Mouse (Mus musculus) kidney, postnatal 0 days (tissue): ENCODE measurements around the gene Sobp. TPM values are rescaled to one million over a fixed set of nuclear protein-coding genes. Genes with fewer than 3 reads are reported as not detected.

ENCODE experiments used
- ATAC-seq: fragments of 200-750 bp; cut with Nextera tagmentation; replicated peaks from 2 replicates; pipeline ENCODE4 v1.8.0; 2017; ENCODE audit warnings: low read depth, moderate number of reproducible peaks, moderate TSS enrichment, moderate library complexity; ENCODE audit not compliant: low FRiP score
- DNase-seq: peaks from one replicate; pipeline ENCODE4 v3.0.0-alpha.2; 2016; ENCODE audit warnings: low spot score
- H3K27ac ChIP-seq: fragments of 300-500 bp; sonication (generic); 2 replicates; pipeline ENCODE4 v1.5.1; 2014; ENCODE audit warnings: mild to moderate bottlenecking
- H3K27me3 ChIP-seq: fragments of 300-500 bp; sonication (generic); 2 replicates; pipeline ENCODE4 v1.6.1; 2014; ENCODE audit warnings: low read length, mixed read lengths; ENCODE audit not compliant: insufficient read depth
- H3K36me3 ChIP-seq: fragments of 300-500 bp; sonication (generic); 2 replicates; pipeline ENCODE4 v1.6.1; 2014; ENCODE audit warnings: low read length, mixed read lengths; ENCODE audit not compliant: insufficient read depth
- H3K4me1 ChIP-seq: fragments of 300-500 bp; sonication (generic); replicated peaks from 2 replicates; pipeline ENCODE4 v1.6.1; 2014; ENCODE audit warnings: antibody characterized with exemption, low read length, mixed read lengths; ENCODE audit not compliant: insufficient read depth
- H3K4me2 ChIP-seq: fragments of 300-500 bp; sonication (generic); 2 replicates; pipeline ENCODE4 v1.6.1; 2014; ENCODE audit warnings: mild to moderate bottlenecking, low read length, moderate library complexity, mixed read lengths
- H3K4me3 ChIP-seq: fragments of 300-500 bp; sonication (generic); replicated peaks from 2 replicates; pipeline ENCODE4 v1.5.1; 2014; ENCODE audit warnings: low read depth, low read length
- H3K9ac ChIP-seq: fragments of 300-500 bp; sonication (generic); 2 replicates; pipeline ENCODE4 v1.6.1; 2014; ENCODE audit warnings: low read depth, low read length
- H3K9me3 ChIP-seq: fragments of 300-500 bp; sonication (generic); replicated peaks from 2 replicates; pipeline ENCODE4 v1.6.1; 2016; ENCODE audit warnings: low read length, inconsistent platforms, mixed read lengths
- CTCF ChIP-seq: IDR thresholded peaks from 2 replicates; pipeline ENCODE4 v1.5.1; 2016; ENCODE audit warnings: antibody characterized with exemption, low read depth, mild to moderate bottlenecking, moderate library complexity
- WGBS: fragments of 180-500 bp; shearing (Covaris S2); extraction: QIAGEN DNeasy Blood & Tissue Kit; methylation state at CpG from one replicate; pipeline ENCODE4 v1.1.7; 2014; 5-methylcytosine and 5-hydroxymethylcytosine counted together
- polyA plus RNA-seq: library from polyadenylated mRNA; unstranded; fragments of >200 nt; fragmentation: Nextera tagmentation; extraction: Ambion mirVana; gene quantifications from 2 replicates; pipeline ENCODE4 v1.2.1, GENCODE M21; 2015

The Sobp gene
- polyA plus RNA-seq, result 0.91 and 1.2 TPM in 2 replicates

DNA sequence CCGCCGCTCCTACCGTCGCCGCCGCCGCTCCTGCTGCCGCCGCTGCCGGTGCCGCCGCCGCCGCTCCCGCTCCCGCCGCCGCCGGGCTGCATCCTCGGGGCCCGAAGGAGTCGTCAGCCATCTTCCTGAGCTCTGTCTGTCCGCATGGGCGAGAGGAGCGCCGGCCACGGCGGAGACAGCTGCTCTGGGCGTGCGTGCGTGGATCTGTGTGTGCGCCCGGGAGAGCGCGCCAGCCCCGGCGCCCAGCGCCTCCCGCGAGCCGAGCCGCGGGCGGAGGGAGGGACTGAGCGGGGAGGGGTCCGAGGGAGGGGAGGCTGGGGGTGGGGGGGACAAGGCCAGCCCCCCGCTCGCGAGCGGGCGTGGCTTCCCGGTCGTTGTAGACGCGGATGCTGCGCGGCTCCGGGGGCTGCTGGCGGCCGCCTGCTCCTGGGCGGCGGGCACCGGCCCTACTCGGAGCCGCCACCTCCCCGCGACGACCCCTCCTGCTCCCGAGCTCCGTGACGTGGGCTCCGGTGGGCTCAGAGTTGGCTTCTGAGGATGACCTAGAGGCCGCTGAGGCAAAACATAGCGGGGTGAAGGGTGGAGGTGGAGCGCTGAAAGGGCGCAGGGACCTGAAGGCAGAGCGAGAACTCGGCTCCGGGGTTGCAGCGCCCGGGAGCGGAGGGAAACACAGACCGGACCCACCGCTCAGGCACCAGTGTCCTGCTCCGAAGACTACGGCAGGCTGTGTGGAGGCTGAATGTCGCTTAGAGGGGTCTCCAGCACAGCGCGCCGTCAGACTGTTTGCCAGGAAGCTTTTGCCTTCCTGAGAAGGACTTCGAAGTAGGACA lies at the start of gene Sobp, which contains the start of gene 9030612E09Rik:
TSS of gene Sobp (minus strand) at position 205 of the 830 bp plus-strand sequence.
TSS of gene 9030612E09Rik (plus strand) at position 379 of the 830 bp plus-strand sequence.
- Histone ChIP-seq H3K9ac (peak within 1 kb of the TSS; percentile 69), H3K4me3 (peak within 1 kb of the TSS; percentile 82), H3K36me3 (no peaks in the 10 kb centered on the region), H3K27ac (peak within 1 kb of the TSS; percentile 25; the same call in 1 of the 2 replicates), H3K27me3 (peaks cover 12% of the 10 kb centered on the region), H3K9me3 (no peaks in the 10 kb centered on the region), H3K4me2 (peak within 1 kb of the TSS; percentile 98), H3K4me1 (no peaks in the 10 kb centered on the region)
- peak; percentile 56 for ATAC-seq
- no peak for TF ChIP-seq CTCF
- under 1% methylated on average over 65 of the region's 91 CpGs for WGBS
- peak; percentile 60 for DNase-seq

DNA sequence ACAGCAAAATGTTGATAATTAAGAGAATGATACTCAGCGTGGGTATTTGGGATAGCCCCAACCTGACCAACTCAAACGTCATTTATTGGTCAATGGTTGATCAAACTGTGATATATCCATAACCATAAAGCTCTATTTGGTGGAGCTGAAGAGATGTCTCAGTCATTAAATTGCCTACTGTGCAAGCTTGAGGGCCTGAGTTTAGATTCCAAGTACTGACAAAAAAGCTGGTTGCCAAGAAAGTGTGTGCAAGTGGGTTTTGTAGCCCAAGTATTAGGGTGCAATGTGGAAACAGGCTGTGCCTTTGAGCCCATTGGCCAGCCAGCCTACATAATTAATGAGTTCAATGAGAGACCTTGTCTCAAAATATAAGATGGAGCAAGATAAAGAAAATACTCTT lies 49.1 kb upstream of the Sobp start:
- Histone ChIP-seq H3K27me3 (no peaks in the 10 kb centered on the region), H3K4me1 (0 out of 2 replicates have a peak, but pooled peaks cover 2% of the 10 kb centered on the region), H3K4me2 (no peak overlapping the region), H3K27ac (no peak overlapping the region), H3K9ac (no peak overlapping the region), H3K9me3 (no peaks in the 10 kb centered on the region), H3K4me3 (no peak overlapping the region), H3K36me3 (no peaks in the 10 kb centered on the region)
- 89% methylated on average over 2 of the region's 2 CpGs for WGBS
- no peak for DNase-seq
- ATAC-seq, result no peak
- TF ChIP-seq CTCF, result no peak

DNA sequence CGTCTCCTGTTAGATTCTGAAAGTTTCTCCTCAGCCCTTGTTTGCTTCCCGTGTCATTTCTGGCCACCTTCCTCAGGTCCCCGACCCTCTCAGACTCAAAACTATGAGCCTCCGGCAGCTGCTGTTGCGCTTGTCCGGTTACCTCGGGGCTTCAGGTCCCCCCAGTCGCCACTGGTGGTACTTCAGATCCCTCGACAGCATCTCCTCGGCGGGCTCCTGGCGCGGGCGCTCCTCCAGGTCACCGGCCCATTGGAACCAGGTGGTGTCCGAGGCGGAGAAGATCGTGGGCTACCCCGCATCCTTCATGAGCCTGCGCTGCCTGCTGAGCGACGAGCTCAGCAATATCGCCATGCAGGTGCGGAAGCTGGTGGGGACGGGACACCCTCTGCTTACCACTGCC lies 47.3 kb upstream of the Sobp start:
- peak overlapping the region; percentile 76 for H3K9ac ChIP-seq
- peak overlapping the region; percentile 95 for H3K27ac ChIP-seq
- ATAC-seq, result peak; percentile 52
- TF ChIP-seq CTCF, result no peak
- peak overlapping the region; percentile 92 for H3K4me3 ChIP-seq
- no peaks in the 10 kb centered on the region for H3K36me3 ChIP-seq
- H3K4me1 ChIP-seq, result 0 out of 2 replicates have a peak, but pooled peaks cover 2% of the 10 kb centered on the region
- H3K27me3 ChIP-seq, result no peaks in the 10 kb centered on the region
- no peak for DNase-seq
- H3K4me2 ChIP-seq, result peak overlapping the region; percentile 96
- H3K9me3 ChIP-seq, result no peaks in the 10 kb centered on the region
- 0% methylated on average over 25 of the region's 25 CpGs for WGBS

DNA sequence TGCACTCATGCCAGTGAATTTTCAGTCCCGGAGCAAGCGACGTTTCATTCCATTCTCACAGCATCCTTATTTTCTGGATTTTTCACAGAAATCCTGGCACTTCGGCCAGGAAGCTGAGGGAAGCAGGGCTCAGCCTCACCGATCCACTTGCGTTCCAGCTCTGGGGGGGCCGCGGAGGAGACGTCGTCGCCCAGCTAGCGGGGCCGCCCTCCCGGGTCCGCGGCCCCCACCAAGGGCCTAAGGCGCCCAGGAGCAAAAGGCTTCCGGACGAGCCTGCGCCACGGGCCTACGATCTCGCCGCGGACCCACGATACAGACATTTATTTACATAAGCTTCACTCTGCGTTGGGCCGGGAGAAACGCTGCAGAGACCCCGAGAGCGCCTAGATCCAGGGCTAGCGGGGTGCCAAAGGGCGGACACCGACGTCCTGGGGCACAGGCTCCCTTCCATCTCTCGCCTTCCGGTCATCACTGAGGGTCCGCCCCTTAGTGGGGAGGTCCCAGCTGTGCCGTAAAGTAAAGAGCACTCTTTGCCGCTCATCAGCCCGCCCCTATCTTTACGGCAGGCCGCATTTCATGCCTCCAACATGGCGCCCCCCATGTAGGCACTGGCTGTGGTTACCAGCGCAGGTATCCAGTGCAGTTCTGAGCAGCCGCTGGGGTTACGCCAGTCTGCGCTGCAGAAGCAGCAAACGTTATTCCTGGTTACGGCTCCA lies 46.7 kb upstream of the Sobp start, which contains the start of gene Pdss2:
TSS of gene Pdss2 (plus strand) at position 577 of the 716 bp plus-strand sequence.
- H3K4me1 ChIP-seq, result 0 out of 2 replicates have a peak, but pooled peaks cover 2% of the 10 kb centered on the region
- peak within 1 kb of the TSS; percentile 94 for H3K9ac ChIP-seq
- DNase-seq, result peak; percentile 99
- peak; percentile 98 for ATAC-seq
- peak within 1 kb of the TSS; percentile 95 for H3K27ac ChIP-seq
- peak within 1 kb of the TSS; percentile 96 for H3K4me2 ChIP-seq
- no peaks in the 10 kb centered on the region for H3K9me3 ChIP-seq
- no peaks in the 10 kb centered on the region for H3K27me3 ChIP-seq
- peak within 1 kb of the TSS; percentile 92 for H3K4me3 ChIP-seq
- no peaks in the 10 kb centered on the region for H3K36me3 ChIP-seq
- under 1% methylated on average over 50 of the region's 50 CpGs for WGBS
- TF ChIP-seq CTCF, result peak; percentile 48

DNA sequence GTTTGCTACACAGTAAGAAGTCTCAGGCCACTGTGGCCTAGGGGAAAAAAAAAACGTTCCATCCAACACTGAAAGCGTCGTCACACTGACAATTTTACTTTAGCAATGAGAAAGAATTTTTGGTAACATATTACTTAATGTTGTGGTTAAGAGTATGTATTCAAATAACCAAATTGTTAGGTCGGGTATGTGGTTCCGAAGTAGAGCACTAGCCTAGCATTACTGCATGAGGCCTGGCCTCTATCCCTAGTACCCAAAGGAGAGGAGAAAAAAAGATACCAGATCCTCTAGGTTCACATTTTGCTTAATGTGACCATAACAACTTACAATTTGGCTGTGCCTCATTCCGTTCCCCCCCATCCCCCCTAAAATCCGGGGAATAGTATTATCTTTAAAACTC lies 46.1 kb upstream of the Sobp start:
- Histone ChIP-seq H3K9me3 (no peaks in the 10 kb centered on the region), H3K27ac (peak overlapping the region; percentile 95), H3K36me3 (no peaks in the 10 kb centered on the region), H3K27me3 (no peaks in the 10 kb centered on the region), H3K9ac (peak overlapping the region; percentile 94), H3K4me2 (peak overlapping the region; percentile 96), H3K4me1 (0 out of 2 replicates have a peak, but pooled peaks cover 2% of the 10 kb centered on the region), H3K4me3 (peak overlapping the region; percentile 92)
- DNase-seq, result peak; percentile 54
- WGBS, result 15% methylated on average over 7 of the region's 7 CpGs
- no peak for ATAC-seq
- no peak for TF ChIP-seq CTCF

DNA sequence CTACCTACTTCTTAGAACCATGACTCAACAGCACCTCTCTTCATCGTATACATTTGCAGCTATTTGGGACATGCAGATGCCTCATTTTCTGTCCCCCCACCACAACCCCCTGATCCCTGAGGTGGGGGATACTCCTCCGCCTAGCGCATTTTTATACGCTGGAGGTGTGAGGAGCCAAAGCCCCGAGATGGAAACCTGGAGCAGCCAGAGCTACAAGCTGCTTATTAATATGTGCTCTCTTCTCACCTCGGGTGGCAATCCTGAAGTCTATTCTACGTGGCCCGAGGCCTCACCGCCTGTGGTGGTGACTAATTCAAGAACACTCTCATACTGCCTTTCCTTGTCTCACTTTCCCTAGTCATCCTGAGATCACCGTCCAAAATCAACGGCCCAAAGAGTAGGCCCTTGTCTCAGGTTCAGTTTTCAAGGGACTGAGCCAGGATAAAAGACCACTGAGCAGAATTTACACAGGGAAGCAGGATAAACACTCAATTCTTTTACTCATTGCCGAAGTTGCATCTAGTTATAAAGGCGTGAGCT lies 43.1 kb upstream of the Sobp start:
- Histone ChIP-seq H3K4me2 (no peak overlapping the region), H3K9me3 (no peaks in the 10 kb centered on the region), H3K27ac (no peak overlapping the region), H3K9ac (no peak overlapping the region), H3K4me1 (0 out of 2 replicates have a peak, but pooled peaks cover 2% of the 10 kb centered on the region), H3K36me3 (no peaks in the 10 kb centered on the region), H3K27me3 (no peaks in the 10 kb centered on the region), H3K4me3 (no peak overlapping the region)
- ATAC-seq, result no peak
- 91% methylated on average over 13 of the region's 13 CpGs for WGBS
- DNase-seq, result no peak
- no peak for TF ChIP-seq CTCF
